8 mouse cellular contexts compared by ENCODE assay signal in genomic region chr3:109027515-109027987, GRCm38 (mm10). TPM values are rescaled to one million over a fixed set of nuclear protein-coding genes. Genes with fewer than 3 reads are reported as not detected.
DNase-seq lines count a peak whose midpoint lies in the region; ATAC-seq and TF ChIP-seq lines count a peak whose summit lies in the region.

Gene Fam102b (minus strand): TSS chr3:109027607.

- peak within 1 kb of the TSS; percentile 62 for H3K4me2 ChIP-seq in hindbrain, postnatal 0 days (ENCODE audit: low read depth, low read length)

- H3K36me3 ChIP-seq in hindbrain, postnatal 0 days (ENCODE audit: insufficient read depth, low read length): no peaks in the 10 kb centered on the region

- ATAC-seq in hindbrain, postnatal 0 days: peak; percentile 85
- ATAC-seq in megakaryocyte progenitor cell, adult 5-6 weeks (replicated peaks; ENCODE audit: poor library complexity): peak; percentile 82

- no peaks in the 10 kb centered on the region for H3K9me3 ChIP-seq in hindbrain, postnatal 0 days (ENCODE audit: low read length)

- H3K4me3 ChIP-seq in cortical plate, adult 2 months (ENCODE audit: insufficient read depth, low read length): peak within 1 kb of the TSS; percentile 51
- H3K4me3 ChIP-seq in hindbrain, postnatal 0 days (ENCODE audit: low read length): peak within 1 kb of the TSS; percentile 76

- peak within 1 kb of the TSS; percentile 88 for H3K9ac ChIP-seq in hindbrain, postnatal 0 days (replicated peaks; ENCODE audit: low read length)

- intact Hi-C loops in left cerebral cortex, postnatal 10 days (cut with DNase I): loop anchor here (2.0 to 10.0 kb wide), 3 partner anchors 31 to 467 kb away; no protein-coding TSS in a partner anchor

- peak; percentile 23; the same call in 1 of the 2 replicates for TF ChIP-seq POLR2A in cortical plate, adult 2 months (IDR thresholded peaks at IDR 0.05; ENCODE audit: extremely low read depth, insufficient read depth, low read length)

- no peak within 1 kb of the TSS for H3K27ac ChIP-seq in cortical plate, adult 2 months (ENCODE audit: insufficient read depth, low read length)
- H3K27ac ChIP-seq in hindbrain, postnatal 0 days: peak within 1 kb of the TSS; percentile 86

- peaks cover 2% of the 10 kb centered on the region; the same call in 1 of the 2 replicates for H3K4me1 ChIP-seq in cortical plate, adult 2 months (ENCODE audit: control insufficient read depth, insufficient read depth, low read length)
- peaks cover 12% of the 10 kb centered on the region for H3K4me1 ChIP-seq in hindbrain, postnatal 0 days (ENCODE audit: insufficient read depth, low read length)

- peak; percentile 90 to 96 for DNase-seq in adrenal gland, adult (ENCODE audit: inconsistent age in 2 of 2, low spot score in 1 of 2)
- peak; percentile 78 to 81 for DNase-seq in gastrocnemius, adult 8-10 months (ENCODE audit: low spot score in 2 of 2)
- peak; percentile 94 for DNase-seq in hindbrain, postnatal 0 days (ENCODE audit: low spot score)
- peak; percentile 82 to 92 for DNase-seq in left cerebral cortex, postnatal 10 days (ENCODE audit: extremely low spot score in 1 of 2, low spot score in 2 of 2)
- DNase-seq in right cerebral cortex, postnatal 10 days (ENCODE audit: low spot score in 2 of 2): peak; percentile 93
- peak; percentile 90 for DNase-seq in urinary bladder, postnatal 14 days (ENCODE audit: low spot score)

- peak; percentile 38 for TF ChIP-seq CTCF in cortical plate, adult 2 months (IDR thresholded peaks at IDR 0.05; ENCODE audit: extremely low read depth, insufficient read depth, low read length)
- TF ChIP-seq CTCF in hindbrain, postnatal 0 days (IDR thresholded peaks at IDR 0.05; ENCODE audit: low read depth): peak; percentile 51

- WGBS in hindbrain, postnatal 0 days: under 1% methylated on average over 41 of the region's 54 CpGs

- H3K27me3 ChIP-seq in hindbrain, postnatal 0 days (ENCODE audit: insufficient read depth, low read length): no peaks in the 10 kb centered on the region

RNA-seq across cellular contexts. Expression of gene Fam102b, which starts in this region (rescaled TPM):
- 14.2 and 14.8 TPM in 2 replicates for polyA plus RNA-seq in cortical plate, adult 2 months (2012; rRNA removed)
- 1 to 10 TPM; 4.2 to 7.9 (median 5.2) TPM for total RNA-seq in gastrocnemius, adult 8-10 months (2022)
- 64.4 and 69.4 TPM in 2 replicates for total RNA-seq in hindbrain, postnatal 0 days (2014; rRNA removed)
- 22.5 and 23.7 TPM in 2 replicates for polyA plus RNA-seq in hindbrain, postnatal 0 days (2015; fragmentation: Nextera tagmentation; extraction: Ambion mirVana)
- total RNA-seq in left cerebral cortex, postnatal 10 days (2021): 10 to 100 TPM; 64.4 to 67.9 TPM
- total RNA-seq in megakaryocyte progenitor cell, adult 5-6 weeks (2015): 26.6 and 27.6 TPM in 2 replicates
- total RNA-seq in megakaryocyte progenitor cell, adult 5-6 weeks (2017): 31.1 and 34.7 TPM in 2 replicates
